Mouse (Mus musculus) midbrain, embryonic 12.5 days (tissue): Measurements from ENCODE around the gene Rbfox1. TPM values are rescaled to one million over a fixed set of nuclear protein-coding genes. Genes with fewer than 3 reads are reported as not detected.

Experiments used
- ATAC-seq: fragments of 200-750 bp; cut with Nextera tagmentation; 2 replicates; pipeline ENCODE4 v1.8.0; 2017; ENCODE audit warnings: low read depth, moderate TSS enrichment, moderate library complexity; ENCODE audit not compliant: low FRiP score
- H3K27ac ChIP-seq: fragments of 300-500 bp; sonication (generic); replicated peaks from 2 replicates; pipeline ENCODE4 v1.5.1; 2016; ENCODE audit warnings: mild to moderate bottlenecking
- H3K27me3 ChIP-seq: fragments of 300-500 bp; sonication (generic); 2 replicates; pipeline ENCODE4 v1.6.1; 2016; ENCODE audit warnings: mild to moderate bottlenecking
- H3K36me3 ChIP-seq: fragments of 300-500 bp; sonication (generic); 2 replicates; pipeline ENCODE4 v1.6.1; 2016
- H3K4me1 ChIP-seq: fragments of 300-500 bp; sonication (generic); 2 replicates; pipeline ENCODE4 v1.6.1; 2016
- H3K4me2 ChIP-seq: fragments of 300-500 bp; sonication (generic); replicated peaks from 2 replicates; pipeline ENCODE4 v1.6.1; 2016; ENCODE audit warnings: mild to moderate bottlenecking, moderate library complexity
- H3K4me3 ChIP-seq: fragments of 300-500 bp; sonication (generic); 2 replicates; pipeline ENCODE4 v1.5.1; 2016; ENCODE audit warnings: mild to moderate bottlenecking
- H3K9ac ChIP-seq: fragments of 300-500 bp; sonication (generic); replicated peaks from 2 replicates; pipeline ENCODE4 v1.6.1; 2016; ENCODE audit warnings: mild to moderate bottlenecking, moderate library complexity
- H3K9me3 ChIP-seq: fragments of 300-500 bp; sonication (generic); 2 replicates; pipeline ENCODE4 v1.6.1; 2016; ENCODE audit warnings: mild to moderate bottlenecking
- WGBS: fragments of 180-500 bp; shearing (Covaris S2); methylation state at CpG from one replicate; pipeline ENCODE4 v1.1.7; 2016; 5-methylcytosine and 5-hydroxymethylcytosine counted together
- polyA plus RNA-seq: library from polyadenylated mRNA; unstranded; fragments of >200 nt; fragmentation: Nextera tagmentation; extraction: Ambion mirVana; gene quantifications from 2 replicates; pipeline ENCODE4 v1.2.1, GENCODE M21; 2016

Rbfox1 gene
- polyA plus RNA-seq, 1 experiment from 2014 or later: 32.9 TPM

- Histone ChIP-seq H3K4me2 (no peak overlapping the region), H3K4me1 (no peaks in the 10 kb centered on the region), H3K27ac (no peak overlapping the region), H3K9me3 (no peaks in the 10 kb centered on the region), H3K9ac (no peak overlapping the region), H3K4me3 (no peak overlapping the region), H3K36me3 (no peaks in the 10 kb centered on the region), H3K27me3 (no peaks in the 10 kb centered on the region; the same call in 1 of the 2 replicates)
- no peak for ATAC-seq
- WGBS: 87% methylated on average over 6 of the region's 6 CpGs
Observed at GRCm38 (mm10) chr16:7075749-7076148, 1190.6 kb downstream of the Rbfox1 start.

GRCm38 (mm10) chr16:7076305-7076704 lies 1191.2 kb downstream of the Rbfox1 start:
- Histone ChIP-seq H3K27me3 (no peaks in the 10 kb centered on the region; the same call in 1 of the 2 replicates), H3K4me2 (no peak overlapping the region), H3K9ac (no peak overlapping the region), H3K4me1 (no peaks in the 10 kb centered on the region), H3K9me3 (no peaks in the 10 kb centered on the region), H3K4me3 (no peak overlapping the region), H3K27ac (no peak overlapping the region), H3K36me3 (no peaks in the 10 kb centered on the region)
- ATAC-seq: no peak
- 97% methylated on average over 1 of the region's 1 CpGs for WGBS

GRCm38 (mm10) chr16:7076707-7077106 lies 1191.6 kb downstream of the Rbfox1 start:
- Histone ChIP-seq H3K4me2 (no peak overlapping the region), H3K4me3 (no peak overlapping the region), H3K4me1 (no peaks in the 10 kb centered on the region), H3K9me3 (no peaks in the 10 kb centered on the region), H3K36me3 (no peaks in the 10 kb centered on the region), H3K9ac (no peak overlapping the region), H3K27ac (no peak overlapping the region), H3K27me3 (no peaks in the 10 kb centered on the region; the same call in 1 of the 2 replicates)
- no peak for ATAC-seq
- 91% methylated on average over 3 of the region's 3 CpGs for WGBS

GRCm38 (mm10) chr16:7081074-7081568 lies 1196.0 kb downstream of the Rbfox1 start:
- Histone ChIP-seq H3K9ac (no peak overlapping the region), H3K36me3 (no peaks in the 10 kb centered on the region), H3K4me2 (no peak overlapping the region), H3K27me3 (no peaks in the 10 kb centered on the region), H3K27ac (no peak overlapping the region), H3K9me3 (no peaks in the 10 kb centered on the region), H3K4me1 (no peaks in the 10 kb centered on the region), H3K4me3 (no peak overlapping the region)
- WGBS: 83% methylated on average over 3 of the region's 3 CpGs
- no peak for ATAC-seq

GRCm38 (mm10) chr16:7081684-7082255 lies 1196.6 kb downstream of the Rbfox1 start:
- H3K4me1 ChIP-seq: no peaks in the 10 kb centered on the region
- H3K27ac ChIP-seq: no peak overlapping the region
- no peaks in the 10 kb centered on the region for H3K9me3 ChIP-seq
- H3K9ac ChIP-seq: no peak overlapping the region
- ATAC-seq: no peak
- H3K4me3 ChIP-seq: no peak overlapping the region
- no peak overlapping the region for H3K4me2 ChIP-seq
- H3K36me3 ChIP-seq: no peaks in the 10 kb centered on the region
- 90% methylated on average over 5 of the region's 5 CpGs for WGBS
- no peaks in the 10 kb centered on the region for H3K27me3 ChIP-seq

- no peaks in the 10 kb centered on the region for H3K4me1 ChIP-seq
- no peak overlapping the region for H3K27ac ChIP-seq
- no peak overlapping the region for H3K4me2 ChIP-seq
- H3K9ac ChIP-seq: no peak overlapping the region
- H3K4me3 ChIP-seq: no peak overlapping the region
- ATAC-seq: no peak
- H3K27me3 ChIP-seq: no peaks in the 10 kb centered on the region
- H3K9me3 ChIP-seq: no peaks in the 10 kb centered on the region
- WGBS: 79% methylated on average over 2 of the region's 2 CpGs
- H3K36me3 ChIP-seq: no peaks in the 10 kb centered on the region
Observed at GRCm38 (mm10) chr16:7083937-7084336, 1198.8 kb downstream of the Rbfox1 start.

- no peak overlapping the region for H3K27ac ChIP-seq
- no peaks in the 10 kb centered on the region for H3K9me3 ChIP-seq
- ATAC-seq: no peak
- H3K4me1 ChIP-seq: no peaks in the 10 kb centered on the region
- no peaks in the 10 kb centered on the region for H3K27me3 ChIP-seq
- H3K36me3 ChIP-seq: no peaks in the 10 kb centered on the region
- H3K9ac ChIP-seq: no peak overlapping the region
- 88% methylated on average over 10 of the region's 10 CpGs for WGBS
- H3K4me2 ChIP-seq: no peak overlapping the region
- H3K4me3 ChIP-seq: no peak overlapping the region
Observed at GRCm38 (mm10) chr16:7088601-7089430, 1203.7 kb downstream of the Rbfox1 start.

GRCm38 (mm10) chr16:7089475-7089874 lies 1204.3 kb downstream of the Rbfox1 start:
- H3K4me1 ChIP-seq: no peaks in the 10 kb centered on the region
- no peak overlapping the region for H3K9ac ChIP-seq
- no peak overlapping the region for H3K27ac ChIP-seq
- 50% methylated on average over 1 of the region's 1 CpGs for WGBS
- H3K4me3 ChIP-seq: no peak overlapping the region
- ATAC-seq: no peak
- no peaks in the 10 kb centered on the region for H3K9me3 ChIP-seq
- no peak overlapping the region for H3K4me2 ChIP-seq
- no peaks in the 10 kb centered on the region for H3K27me3 ChIP-seq
- H3K36me3 ChIP-seq: no peaks in the 10 kb centered on the region

GRCm38 (mm10) chr16:7090205-7090604 lies 1205.0 kb downstream of the Rbfox1 start:
- WGBS: 91% methylated on average over 6 of the region's 6 CpGs
- ATAC-seq: no peak
- H3K4me2 ChIP-seq: no peak overlapping the region

GRCm38 (mm10) chr16:7092811-7093210 lies 1207.7 kb downstream of the Rbfox1 start:
- WGBS: 76% methylated on average over 4 of the region's 4 CpGs
- no peak overlapping the region for H3K4me3 ChIP-seq
- no peaks in the 10 kb centered on the region for H3K4me1 ChIP-seq
- ATAC-seq: no peak
- no peak overlapping the region for H3K4me2 ChIP-seq
- no peak overlapping the region for H3K27ac ChIP-seq
- H3K9ac ChIP-seq: no peak overlapping the region
- no peaks in the 10 kb centered on the region for H3K27me3 ChIP-seq
- no peaks in the 10 kb centered on the region for H3K9me3 ChIP-seq
- no peaks in the 10 kb centered on the region for H3K36me3 ChIP-seq

More at GRCm38 (mm10) chr16:7090205-7090604, 1205.0 kb downstream of the Rbfox1 start:
- Histone ChIP-seq H3K4me1 (no peaks in the 10 kb centered on the region), H3K27ac (no peak overlapping the region), H3K27me3 (no peaks in the 10 kb centered on the region), H3K36me3 (no peaks in the 10 kb centered on the region), H3K4me3 (no peak overlapping the region), H3K9ac (no peak overlapping the region), H3K9me3 (no peaks in the 10 kb centered on the region)

GRCm38 (mm10) chr16:7093686-7094085 lies 1208.5 kb downstream of the Rbfox1 start:
- Histone ChIP-seq H3K4me1 (no peaks in the 10 kb centered on the region), H3K36me3 (no peaks in the 10 kb centered on the region), H3K9ac (no peak overlapping the region), H3K9me3 (no peaks in the 10 kb centered on the region), H3K4me2 (no peak overlapping the region), H3K27me3 (no peaks in the 10 kb centered on the region), H3K4me3 (no peak overlapping the region), H3K27ac (no peak overlapping the region)
- no peak for ATAC-seq
- 88% methylated on average over 3 of the region's 3 CpGs for WGBS

- WGBS: 85% methylated on average over 7 of the region's 7 CpGs
- no peaks in the 10 kb centered on the region for H3K4me1 ChIP-seq
- H3K9me3 ChIP-seq: no peaks in the 10 kb centered on the region
- no peak for ATAC-seq
- no peak overlapping the region for H3K4me2 ChIP-seq
- H3K27ac ChIP-seq: no peak overlapping the region
- no peak overlapping the region for H3K4me3 ChIP-seq
- no peaks in the 10 kb centered on the region for H3K36me3 ChIP-seq
- no peaks in the 10 kb centered on the region for H3K27me3 ChIP-seq
- H3K9ac ChIP-seq: no peak overlapping the region
Observed at GRCm38 (mm10) chr16:7094181-7094749, 1209.1 kb downstream of the Rbfox1 start.
